Mouse (Mus musculus) liver, embryonic 14 days (tissue): ENCODE results near the gene Pxk. TPM values are rescaled to one million over a fixed set of nuclear protein-coding genes. Genes with fewer than 3 reads are reported as not detected.

Experiments
- polyA plus RNA-seq: library from polyadenylated mRNA; depleted of rRNA; stranded (reverse); fragments of >200 nt; gene quantifications from 2 replicates; pipeline ENCODE4 v1.2.3, GENCODE M21; 2012; rRNA removed

Gene Pxk
- polyA plus RNA-seq = 7.0 and 7.5 TPM in 2 replicates

DNA sequence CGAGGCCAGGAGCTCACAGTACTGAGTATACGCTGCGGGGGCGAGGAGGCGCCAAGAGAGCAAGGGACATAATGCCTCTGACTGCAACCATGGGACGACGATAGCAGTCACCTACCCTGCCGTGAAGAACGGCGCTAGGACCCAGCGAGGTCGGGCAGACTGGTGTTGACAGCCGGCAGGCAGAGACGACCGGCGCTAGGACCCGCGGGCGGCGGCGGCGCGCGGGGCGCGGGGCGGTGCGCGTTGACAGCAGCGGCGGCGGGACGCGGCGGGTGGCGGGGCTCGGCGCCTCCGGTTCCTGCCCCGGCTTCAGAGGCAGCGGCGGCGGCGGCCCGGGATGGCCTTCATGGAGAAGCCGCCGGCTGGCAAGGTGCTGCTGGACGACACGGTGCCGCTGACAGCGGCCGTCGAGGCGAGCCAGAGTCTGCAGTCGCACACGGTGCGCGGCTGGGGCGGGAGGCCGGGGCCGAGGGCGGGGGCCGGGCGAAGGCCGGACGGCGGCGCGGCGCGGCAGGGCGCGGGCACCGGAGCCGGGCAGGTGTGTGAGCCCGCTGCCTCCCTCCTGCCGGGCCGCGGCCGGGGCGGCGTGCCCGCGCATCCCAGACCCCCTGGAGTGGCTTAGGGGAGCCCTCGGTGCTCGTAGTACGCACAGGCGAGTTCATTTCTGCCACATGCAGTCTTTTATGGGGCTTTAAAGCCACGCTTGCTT is at the start of gene Pxk:
Gene Pxk (plus strand): TSS at position 234 of the 709 bp plus-strand sequence.

DNA sequence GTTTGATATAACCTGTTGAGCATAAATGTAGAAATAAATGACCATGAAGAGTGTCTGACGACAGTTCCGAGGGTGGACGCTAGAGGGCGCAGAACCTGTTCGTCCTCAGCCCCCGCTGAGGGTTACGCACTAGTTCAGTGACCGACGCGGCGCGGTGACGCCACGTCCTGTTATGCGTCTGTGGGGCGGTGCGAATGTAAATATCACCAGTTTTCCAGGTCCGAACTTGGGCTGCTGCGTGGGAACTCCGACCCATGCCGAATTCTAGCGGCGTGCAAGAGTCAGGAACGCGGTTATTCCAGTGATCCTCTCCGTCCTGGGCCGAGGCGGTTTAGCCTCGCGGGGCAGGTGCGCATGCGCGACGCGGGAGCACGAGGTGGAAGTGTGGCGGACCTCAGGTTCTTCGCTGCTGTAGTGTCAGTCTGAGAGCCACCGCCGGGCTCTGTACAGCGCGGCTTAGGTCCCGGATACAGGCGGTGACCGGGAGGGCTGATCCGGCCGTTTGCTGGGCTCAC is 17.8 kb upstream of the Pxk start, which contains the start of gene Rpp14:
Gene Rpp14 (plus strand): TSS at position 203 of the 515 bp plus-strand sequence.

GRCm38 (mm10) chr14:8172507-8173410 is 74.7 kb downstream of the Pxk start, which contains the start of gene Pdhb:
TSS of gene Pdhb (minus strand) at chr14:8173025.

DNA sequence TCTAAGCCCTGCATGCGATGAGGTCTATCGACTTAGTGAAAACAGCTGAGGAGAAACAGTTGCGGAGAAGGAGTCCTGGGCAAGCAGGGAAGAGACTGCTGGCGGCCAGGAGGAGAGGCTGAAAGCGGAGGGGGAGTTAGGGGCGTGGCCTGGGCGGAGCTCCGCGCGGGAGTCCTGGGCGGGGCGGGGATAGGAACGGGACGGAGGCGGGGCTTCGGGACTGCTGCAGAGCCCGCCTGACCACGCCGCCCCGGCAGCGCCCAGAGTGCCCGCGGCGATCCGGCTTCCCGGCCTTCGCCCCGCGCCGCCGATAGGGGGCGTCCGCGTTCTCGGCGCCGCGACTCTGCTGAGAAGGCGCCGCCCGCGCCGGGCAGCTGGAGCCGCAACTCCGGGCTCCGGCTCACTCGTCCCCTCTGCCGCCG is 115.8 kb downstream of the Pxk start, which contains the start of gene Kctd6:
Gene Kctd6 (plus strand): TSS at position 338 of the 422 bp plus-strand sequence.

Other genes with a start within 250 kb of the Pxk start
- not detected in 2 replicates for gene Gm45521, start 140.9 kb upstream of the Pxk start, polyA plus RNA-seq
- gene Dnase1l3, start 103.6 kb upstream of the Pxk start, polyA plus RNA-seq = 0.64 and 0.71 TPM in 2 replicates
- gene Abhd6, start 95.3 kb upstream of the Pxk start, polyA plus RNA-seq = 3.5 and 3.9 TPM in 2 replicates
- gene Rpp14, start 17.8 kb upstream of the Pxk start, polyA plus RNA-seq = 10.8 and 10.9 TPM in 2 replicates
- 84.3 and 86.3 TPM in 2 replicates for gene Pdhb, start 74.8 kb downstream of the Pxk start, polyA plus RNA-seq
- 3.1 and 4.4 TPM in 2 replicates for gene Kctd6, start 115.9 kb downstream of the Pxk start, polyA plus RNA-seq
- gene Acox2, start 161.1 kb downstream of the Pxk start, polyA plus RNA-seq = 15.9 and 20.2 TPM in 2 replicates
- gene Fam107a, start 219.8 kb downstream of the Pxk start, polyA plus RNA-seq = 0.05 and 0.08 TPM in 2 replicates